Mouse (Mus musculus): ENCODE measurements at regions not wholly inside any gene's neighbourhood (a gene's known extent, or its start where the extent isn't known, plus 50 kb on each side); places are given as distances from the start of the nearest gene placed in this dataset.
A peak's percentile ranks its signal among the peaks of the same experiment; 100 is the strongest.

DNA sequence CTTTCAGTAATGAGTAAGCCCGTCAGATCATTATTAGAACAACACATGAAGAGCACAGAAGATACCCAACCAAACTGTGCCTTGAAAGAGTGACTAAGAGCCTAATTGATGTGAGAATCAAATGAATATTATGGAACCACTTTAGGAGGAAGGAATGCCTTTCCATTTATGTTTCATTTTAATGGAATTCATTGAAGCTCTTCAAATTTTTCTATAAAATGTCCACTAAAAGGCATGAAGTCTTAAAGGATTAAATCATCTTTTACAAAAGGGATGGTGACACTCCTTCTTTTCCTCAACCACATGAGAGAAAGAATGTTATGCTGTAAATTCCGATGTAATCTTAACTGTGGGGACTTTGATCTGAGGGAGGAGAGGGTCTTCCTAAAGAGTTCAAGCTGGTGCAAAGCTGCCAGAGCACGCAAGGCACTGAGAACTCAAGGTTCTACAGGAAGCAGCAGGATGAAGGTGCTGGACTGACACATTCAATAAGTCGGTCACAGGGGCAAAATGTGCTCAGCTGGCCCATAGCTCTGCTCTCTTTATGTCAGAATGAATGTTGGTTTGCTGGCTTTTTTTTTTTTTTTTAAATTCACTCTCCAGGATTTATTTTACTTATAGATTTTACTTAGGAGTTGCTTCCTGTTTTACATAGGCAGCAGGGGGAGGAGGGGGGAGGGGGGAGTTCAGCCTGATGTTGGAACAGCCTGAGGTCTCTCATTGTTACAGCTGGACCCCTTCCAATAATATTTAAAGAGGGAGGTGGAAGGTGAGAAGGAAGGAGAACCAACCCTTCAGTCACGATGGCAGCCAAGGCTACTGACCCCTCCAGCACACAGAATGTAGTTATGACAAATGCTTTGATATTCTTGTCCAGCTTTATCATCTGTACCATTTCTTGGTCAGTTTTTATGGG is 198.8 kb upstream of the Mmadhc start:
- no peak for DNase-seq
- intact Hi-C loops (cut with DNase I), result no loop called here

DNA sequence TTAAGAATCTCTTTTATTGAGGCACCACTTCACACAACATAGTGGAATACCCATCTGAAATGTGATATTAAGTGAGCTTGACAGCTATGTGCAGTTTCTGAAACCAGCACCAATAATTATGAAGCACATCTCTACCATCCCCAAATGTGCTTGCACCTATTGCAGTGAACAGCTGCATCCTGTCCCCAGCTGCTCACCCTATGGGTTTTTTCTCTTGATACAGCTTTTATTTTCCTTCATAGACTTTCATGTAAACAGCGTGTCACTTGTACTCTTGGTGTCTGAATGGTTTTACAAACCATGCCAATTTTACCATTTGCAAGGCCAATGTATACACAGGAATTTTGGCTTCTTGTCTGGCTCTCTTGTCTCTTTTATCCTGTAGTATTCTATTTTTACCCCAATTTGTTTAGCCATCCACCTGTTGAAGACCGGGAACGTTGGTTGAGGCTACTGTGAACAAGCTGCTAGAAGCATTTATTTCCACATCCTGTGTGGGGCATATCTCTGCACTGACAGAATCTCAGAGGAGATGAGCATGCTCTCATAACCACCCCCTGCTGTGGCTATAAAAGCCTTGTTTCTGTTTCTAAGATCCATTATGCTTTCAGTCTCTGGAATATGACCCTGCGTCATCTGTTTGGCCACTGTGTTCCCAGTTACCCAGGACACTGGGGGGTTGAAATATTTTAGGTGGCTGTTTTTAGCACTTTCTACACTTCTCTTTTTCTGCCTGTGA is 197.2 kb upstream of the Mmadhc start:
- intact Hi-C loops (cut with DNase I), result no loop called here
- DNase-seq, result no peak

DNA sequence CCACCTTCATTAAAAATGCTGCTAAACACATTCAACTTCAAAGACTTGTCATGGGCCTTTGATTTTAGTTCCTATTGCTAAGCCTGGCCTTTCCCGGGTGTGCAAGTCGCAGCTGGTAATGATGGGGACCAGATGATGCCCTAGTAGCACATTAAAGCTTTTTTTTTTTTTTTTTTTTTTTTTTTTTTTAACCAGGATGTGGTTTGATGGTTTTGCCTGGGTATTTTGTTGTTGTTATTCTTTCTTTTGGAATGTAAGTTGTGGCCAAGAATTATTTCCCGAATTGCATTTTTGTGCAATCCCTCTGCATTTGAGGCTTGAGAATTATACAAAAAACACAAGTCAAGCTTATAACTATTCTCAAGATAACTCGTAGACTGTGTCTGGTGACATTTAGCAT is 167.2 kb upstream of the Mmadhc start:
- intact Hi-C loops (cut with DNase I), result no loop called here
- no peak for DNase-seq

DNA sequence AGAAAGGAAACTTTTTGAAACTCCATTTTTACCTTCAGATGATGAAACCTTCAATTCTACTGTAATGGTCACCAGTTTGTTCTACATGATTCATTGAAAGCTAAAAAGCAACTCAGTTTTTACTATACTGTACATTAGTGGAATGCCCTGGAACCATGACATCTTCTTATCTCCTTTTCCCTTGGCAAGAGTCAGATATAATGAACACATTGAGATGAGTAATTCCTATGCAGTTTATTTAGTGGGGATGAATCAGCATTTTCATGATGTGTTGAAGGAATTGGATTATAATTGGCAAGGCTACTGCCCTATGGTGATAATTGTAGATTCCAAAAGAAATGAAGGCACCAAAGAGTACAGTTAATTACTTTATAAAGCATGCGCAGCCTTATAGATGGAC is 165.8 kb upstream of the Mmadhc start:
- no peak for DNase-seq
- intact Hi-C loops (cut with DNase I), result no loop called here

DNA sequence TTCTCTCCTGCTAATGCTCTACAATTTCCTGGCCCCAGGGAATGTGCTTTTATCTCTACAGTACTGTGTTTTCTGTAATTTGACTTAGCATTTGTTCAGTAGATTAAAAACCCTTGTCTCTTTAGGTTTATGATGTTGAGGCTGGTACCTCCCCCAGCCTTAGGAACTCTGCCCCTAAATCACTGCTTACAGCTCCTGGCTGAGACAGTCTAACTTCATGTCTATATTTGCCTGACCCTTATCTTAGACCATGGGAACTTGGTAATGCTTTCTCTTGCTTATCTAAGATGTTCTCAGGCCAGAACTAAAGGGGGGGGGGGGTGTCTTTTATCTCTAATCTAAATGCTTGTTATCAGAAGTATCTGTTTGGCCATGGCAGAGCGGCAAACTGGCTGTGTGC is 160.1 kb upstream of the Mmadhc start:
- no peak for DNase-seq
- intact Hi-C loops (cut with DNase I), result no loop called here

DNA sequence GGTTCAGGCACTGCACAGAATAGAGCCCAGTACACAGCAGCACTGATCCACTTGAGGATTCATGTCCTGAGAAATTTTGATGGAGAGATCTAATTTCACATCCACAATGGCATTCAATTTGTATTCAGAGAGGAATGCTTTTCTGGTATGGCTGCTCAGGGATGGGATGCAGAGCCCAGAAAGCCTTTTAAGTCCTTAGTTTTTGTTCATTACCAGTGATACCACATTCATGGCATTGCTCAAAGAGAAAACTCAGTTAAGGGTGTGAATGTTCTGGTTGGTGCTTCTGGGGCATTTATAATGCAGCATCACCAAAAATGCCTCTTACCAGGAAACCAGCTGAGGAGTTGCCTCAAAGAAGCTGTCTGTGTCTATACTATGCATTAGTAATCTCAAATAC is 151.5 kb upstream of the Mmadhc start:
- intact Hi-C loops (cut with DNase I), result no loop called here
- no peak for DNase-seq

DNA sequence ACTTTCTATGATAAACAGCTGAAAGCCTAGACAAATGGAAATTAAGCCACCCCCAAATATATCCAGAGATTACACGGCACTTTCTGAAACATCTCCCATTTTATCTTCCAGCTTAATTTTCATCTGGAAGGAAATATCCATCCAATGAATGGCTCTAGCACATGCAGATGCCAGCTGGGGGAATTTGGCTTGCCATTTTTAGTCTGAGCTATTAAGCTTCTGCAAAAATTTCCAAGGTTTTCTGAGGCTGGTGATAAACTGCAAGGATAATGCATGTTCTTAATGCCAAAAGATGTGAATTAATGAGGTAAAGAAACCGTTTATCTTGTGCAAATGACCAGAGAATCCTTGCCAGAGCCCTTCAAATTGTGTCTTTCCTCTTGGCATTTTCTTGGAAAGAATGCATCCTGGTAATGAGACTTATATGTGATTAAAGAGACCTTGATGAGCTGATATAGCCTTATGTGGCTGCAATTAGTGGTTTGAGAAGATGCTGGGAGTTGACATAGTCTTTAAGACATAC is 149.4 kb upstream of the Mmadhc start:
- intact Hi-C loops (cut with DNase I), result no loop called here
- DNase-seq, result no peak

DNA sequence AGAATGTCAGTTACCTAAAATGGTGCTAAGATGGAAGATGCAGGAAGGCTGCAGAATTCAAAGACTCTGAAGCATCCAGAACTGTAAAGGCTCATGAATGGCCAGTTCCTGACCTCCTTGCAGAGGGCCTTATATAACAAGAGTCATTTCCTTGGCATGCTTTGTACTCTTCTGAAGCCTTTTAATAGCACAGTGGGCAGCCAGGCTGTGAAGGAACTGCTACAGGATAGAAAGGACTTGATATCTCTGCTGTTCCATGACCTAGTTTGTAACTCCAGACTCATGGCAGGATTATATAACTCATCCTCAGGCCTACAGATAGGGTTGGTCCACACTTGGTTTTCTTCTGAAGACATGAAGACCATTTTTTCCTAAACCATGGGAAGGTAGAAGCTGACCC is 143.7 kb upstream of the Mmadhc start:
- intact Hi-C loops (cut with DNase I), result no loop called here
- DNase-seq, result no peak

DNA sequence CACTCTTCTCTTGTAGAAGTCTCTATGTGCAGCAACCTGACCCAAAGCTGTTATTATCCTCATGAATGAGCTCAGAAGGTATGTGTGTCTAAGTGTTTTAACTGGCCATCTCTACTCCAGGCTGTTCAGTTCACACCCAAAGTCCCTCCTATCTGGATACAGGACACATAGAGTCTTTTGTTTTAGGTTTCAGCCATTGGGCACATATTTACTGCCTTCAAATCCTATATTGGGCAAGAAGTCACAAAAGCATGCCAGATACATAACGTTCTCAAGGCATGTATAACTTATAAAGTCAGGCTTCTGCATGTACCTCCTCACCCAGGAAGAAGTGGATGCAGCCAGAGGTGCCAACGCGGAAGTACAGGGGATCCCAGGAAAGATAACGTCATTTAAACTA is 136.6 kb upstream of the Mmadhc start:
- DNase-seq, result no peak
- intact Hi-C loops (cut with DNase I), result no loop called here

DNA sequence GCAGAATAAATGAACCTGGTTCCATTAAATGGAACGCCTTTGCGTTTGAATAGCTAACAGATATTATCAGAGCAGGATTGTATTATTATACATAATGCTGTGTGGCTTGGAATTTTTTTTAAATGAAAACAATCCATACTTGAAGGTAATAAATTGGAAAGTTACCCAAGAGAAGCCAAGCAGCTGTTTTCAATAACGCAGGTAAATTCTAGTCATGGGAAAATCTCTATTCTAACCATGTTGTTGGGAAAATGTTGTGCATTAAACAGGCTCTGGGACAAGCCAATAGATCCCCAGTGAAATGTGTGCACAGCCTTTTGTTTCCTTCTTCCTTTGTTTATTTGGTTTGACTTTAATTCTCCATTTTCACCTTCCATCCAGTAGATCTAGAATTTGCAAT is 128.6 kb upstream of the Mmadhc start:
- intact Hi-C loops (cut with DNase I), result no loop called here
- no peak for DNase-seq

DNA sequence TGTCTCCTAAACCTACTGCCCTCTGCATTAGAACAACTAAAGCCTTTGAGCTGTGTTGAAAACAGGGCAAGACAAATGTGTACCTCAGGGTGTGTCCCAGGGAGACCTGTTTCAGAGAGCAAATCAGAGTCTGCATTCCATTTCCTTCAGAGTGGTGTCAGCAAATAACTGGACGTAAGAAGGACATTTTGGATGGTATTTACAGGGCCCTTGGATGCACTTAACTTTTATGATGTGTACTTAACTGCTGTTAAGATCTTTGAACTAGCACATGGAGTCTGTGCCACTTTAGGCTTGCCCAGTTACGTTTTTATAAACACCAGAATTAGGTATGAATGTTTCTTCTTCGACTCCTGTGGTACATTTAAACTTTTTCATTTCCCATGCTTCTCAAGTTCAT is 123.0 kb upstream of the Mmadhc start:
- intact Hi-C loops (cut with DNase I), result no loop called here
- DNase-seq, result no peak

DNA sequence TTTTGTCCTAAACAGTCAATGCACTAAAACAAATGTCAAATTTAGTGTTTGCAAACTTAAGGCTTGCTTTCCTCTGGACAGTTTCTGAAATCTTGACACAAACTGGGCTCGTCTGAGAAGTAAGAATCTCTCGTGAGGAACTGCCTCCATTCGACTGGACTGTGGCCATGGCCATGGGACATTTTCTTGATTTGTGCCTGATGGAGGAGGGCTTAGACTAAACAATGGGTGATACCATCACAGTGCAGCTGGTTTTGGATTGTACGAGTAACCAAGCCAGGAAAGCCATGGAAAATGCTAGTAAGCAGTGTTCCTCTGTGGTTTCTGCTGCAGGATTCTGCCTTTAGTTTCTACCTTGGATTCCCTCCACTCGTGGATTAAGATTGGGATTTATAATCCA is 121.0 kb upstream of the Mmadhc start:
- intact Hi-C loops (cut with DNase I), result no loop called here
- no peak for DNase-seq

DNA sequence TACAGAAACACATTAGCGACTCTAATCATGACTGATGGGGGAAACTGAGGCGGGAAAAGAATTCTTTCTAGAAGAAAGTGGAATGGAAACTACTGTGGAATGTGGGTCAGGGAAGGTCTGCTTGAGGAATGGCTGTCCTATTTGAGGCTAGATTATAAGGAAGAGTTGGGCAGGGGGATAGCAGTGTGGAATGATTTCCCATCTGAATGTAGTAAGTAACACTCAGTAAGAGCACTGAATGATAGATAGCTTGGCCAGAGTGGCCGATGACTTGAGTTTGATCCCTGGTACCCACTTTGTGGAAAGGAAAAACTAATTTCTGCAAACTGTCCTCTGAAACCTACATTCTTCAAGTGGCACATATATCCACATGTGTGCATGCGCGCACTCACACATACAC is 120.5 kb upstream of the Mmadhc start:
- intact Hi-C loops (cut with DNase I), result no loop called here

DNA sequence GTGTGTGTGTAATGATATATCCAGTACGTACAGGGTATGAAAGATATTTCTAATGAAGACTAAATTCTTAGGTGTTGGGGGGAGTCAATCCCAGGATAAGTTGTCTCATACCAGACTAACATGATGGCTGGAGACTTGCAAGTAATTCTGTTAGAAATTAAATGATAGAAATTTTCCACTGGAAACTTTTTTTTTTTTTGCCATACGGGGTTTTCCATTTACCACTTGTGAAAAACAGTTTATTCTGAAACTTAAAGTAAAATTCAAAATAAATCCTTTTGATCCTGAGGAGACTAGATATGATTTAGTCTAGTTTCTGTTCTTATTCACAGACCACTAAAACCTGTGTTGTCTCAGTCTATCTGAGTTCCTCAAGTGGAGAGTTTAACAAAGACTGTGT is 119.5 kb upstream of the Mmadhc start:
- DNase-seq, result no peak
- intact Hi-C loops (cut with DNase I), result no loop called here

More for the DNA sequence above, 120.5 kb upstream of the Mmadhc start:
- no peak for DNase-seq

DNA sequence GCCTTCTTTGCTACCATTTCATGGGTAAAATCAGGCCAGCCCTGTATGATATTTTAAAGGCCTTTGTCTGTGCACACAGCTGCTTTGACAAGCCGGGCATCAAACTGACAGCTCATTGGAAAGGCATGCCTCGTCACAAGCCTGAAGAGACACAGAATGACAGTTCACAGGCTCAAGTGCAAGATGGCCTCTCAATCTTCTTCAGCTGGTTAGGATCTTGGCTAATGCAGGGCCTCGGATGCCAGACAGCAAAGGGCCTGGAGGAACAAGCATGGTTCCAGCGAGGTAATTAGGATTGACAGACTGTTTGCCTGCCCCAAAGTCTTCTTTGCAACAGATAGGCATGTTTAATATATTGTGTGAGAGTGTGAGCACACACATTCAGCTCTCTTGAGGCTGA is 109.3 kb upstream of the Mmadhc start:
- intact Hi-C loops (cut with DNase I), result no loop called here
- DNase-seq, result no peak

DNA sequence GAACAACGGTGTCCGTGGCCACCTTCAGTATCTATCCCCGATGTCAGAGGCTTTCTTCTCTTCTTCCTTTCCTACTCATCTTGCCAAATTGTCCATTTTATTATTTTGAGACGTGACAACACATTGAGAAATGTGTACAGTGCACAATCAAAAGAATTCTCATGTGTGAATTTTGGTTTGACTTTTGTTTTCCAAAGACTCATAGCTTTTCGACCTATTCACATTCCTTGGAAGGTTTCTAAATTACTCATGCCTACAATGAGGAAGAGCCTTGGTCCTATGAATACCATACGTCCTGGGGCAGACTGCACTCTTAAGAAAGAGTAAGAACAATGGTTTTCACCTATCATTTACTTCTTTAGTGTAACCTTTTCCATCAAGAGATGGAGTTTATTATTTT is 106.5 kb upstream of the Mmadhc start:
- intact Hi-C loops (cut with DNase I), result no loop called here
- DNase-seq, result no peak

DNA sequence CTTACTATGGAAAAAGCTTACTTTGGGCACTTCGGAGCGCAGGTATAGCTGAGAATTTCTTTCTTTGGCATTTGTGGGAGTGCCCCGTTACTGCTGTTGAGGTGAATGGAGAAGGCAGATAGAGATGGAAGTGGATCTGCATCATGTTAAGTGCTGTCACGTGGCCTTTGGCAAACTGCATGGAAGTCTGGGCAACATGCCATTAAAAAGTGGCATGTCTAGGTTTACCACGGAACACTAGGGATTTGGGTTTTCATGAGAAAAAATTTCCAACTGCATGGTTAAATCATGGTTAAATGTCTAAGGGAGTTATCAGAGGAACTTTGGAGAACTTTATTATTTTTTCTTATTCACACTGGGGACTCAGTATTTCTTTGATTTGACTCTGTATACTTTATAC is 102.0 kb upstream of the Mmadhc start:
- intact Hi-C loops (cut with DNase I), result no loop called here
- DNase-seq, result no peak

DNA sequence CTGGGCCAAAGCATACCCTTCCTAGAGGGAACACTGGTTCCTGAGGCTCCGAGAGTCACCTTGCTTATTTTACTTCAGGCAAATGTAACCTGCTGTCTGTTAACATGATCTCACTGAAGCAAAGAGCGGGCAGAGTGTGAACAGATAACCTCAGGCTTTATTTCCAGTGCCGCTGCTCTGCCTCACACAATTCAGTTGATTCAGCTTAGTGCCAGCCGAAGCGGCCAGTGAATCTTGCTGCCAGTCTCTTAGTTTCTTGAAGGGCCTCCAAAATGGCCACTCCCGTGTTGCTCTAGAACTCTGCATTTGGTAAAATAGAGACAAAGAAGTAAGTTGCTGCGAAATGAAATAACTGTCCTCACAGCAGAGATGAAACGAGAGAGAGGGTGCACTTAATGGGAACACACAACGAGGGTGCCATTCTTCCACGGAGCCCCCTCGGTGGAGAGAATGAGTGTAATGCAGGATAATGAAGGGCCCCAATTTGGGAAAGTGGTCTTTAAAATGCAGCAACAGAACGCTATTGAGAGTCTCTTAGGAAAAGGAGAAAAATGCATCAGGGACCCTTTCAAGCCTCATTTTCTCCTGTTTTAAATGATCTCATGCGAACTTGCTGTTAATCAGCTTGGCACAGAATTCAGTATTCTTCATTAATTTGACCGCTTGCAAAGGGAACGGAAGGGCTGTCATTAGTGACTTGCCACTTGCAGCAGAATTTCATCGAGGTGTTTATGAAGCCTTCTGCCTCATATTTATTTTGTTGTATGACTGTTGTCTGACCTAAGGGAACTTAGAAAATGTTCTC is 81.2 kb upstream of the Mmadhc start:
- no peak for DNase-seq
- intact Hi-C loops (cut with DNase I), result no loop called here

DNA sequence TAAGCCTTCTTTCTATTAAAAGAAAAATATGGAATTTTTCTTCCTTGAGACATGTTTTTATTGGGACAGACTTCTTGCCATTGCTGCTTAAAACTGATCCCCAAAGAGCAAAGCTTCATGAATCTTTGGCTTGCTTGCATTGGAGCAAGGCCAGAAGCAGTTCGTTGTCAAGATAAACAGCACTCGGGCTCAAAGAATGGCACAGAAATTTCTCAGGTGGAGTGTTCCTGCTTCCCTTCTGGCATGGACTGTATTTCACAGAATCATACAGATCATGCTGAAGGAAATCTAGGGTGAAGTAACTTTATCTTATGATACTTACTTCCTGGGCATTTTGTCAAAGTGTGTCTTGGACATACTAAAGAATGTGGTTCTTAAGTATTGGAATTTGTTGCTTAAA is 77.0 kb upstream of the Mmadhc start:
- DNase-seq, result peak in 1 of 2 experiments; percentile 26
- intact Hi-C loops (cut with DNase I), result no loop called here

DNA sequence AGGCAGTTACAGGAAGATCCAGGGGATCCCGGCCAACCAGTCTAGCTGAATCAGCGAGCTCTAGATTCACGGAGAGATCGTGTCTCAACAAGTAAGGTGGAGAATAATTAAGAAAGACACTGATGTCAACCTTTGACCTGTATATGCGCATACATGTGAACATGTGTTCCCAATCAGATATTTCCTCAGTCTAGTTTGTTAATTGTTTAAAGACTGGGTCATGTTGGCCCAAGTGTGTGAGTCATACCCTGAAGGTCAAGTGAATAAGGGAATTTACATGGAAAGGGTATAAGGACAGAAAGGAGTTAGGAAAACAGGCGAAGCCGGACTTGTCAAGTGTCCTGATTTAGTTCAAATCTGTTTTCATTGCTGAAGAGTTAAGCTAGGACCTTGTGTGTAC is 76.4 kb upstream of the Mmadhc start:
- DNase-seq, result no peak
- intact Hi-C loops (cut with DNase I), result no loop called here

DNA sequence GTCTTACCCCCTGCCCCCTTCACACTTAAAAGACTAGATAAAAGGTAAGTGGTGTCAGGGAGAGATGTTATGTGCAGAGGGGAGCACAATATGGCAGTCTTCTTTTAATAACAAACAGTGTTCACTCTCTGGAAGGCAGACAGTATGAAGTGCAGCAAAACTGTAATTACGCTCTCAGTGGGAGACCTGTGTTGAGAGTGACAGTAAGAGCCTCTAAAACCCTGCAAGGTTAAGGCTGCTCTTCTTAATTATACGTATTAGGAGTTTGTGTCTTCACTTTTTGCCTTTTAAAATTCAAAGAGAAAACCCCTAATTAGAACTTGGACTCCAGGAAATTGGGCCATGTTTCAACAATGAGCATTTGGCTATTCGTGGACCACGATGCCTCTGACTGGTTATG is 72.2 kb upstream of the Mmadhc start:
- DNase-seq, result no peak
- intact Hi-C loops (cut with DNase I), result no loop called here

All from heart, postnatal 14 days (tissue).